Mouse (Mus musculus) liver, embryonic 13.5 days (tissue): ENCODE measurements around the gene Kdelr1. TPM values are rescaled to one million over a fixed set of nuclear protein-coding genes. Genes with fewer than 3 reads are reported as not detected.
A peak's percentile ranks its signal among the peaks of the same experiment; 100 is the strongest.
"Not testable (repeated sequence)": the region's sequence is repeated elsewhere in the genome, so short reads cannot be mapped to it uniquely, and the experiment has no call there.

Experiments used
- ATAC-seq: fragments of 200-750 bp; cut with Nextera tagmentation; 2 replicates; pipeline ENCODE4 v1.8.0; 2017; ENCODE audit warnings: low read depth, mild to moderate bottlenecking, moderate number of reproducible peaks, moderate library complexity
- DNase-seq: peaks from one replicate; pipeline ENCODE4 v3.0.0; 2022
- H3K27ac ChIP-seq: fragments of 300-500 bp; sonication (generic); 2 replicates; pipeline ENCODE4 v1.5.1; 2015; ENCODE audit warnings: moderate library complexity, mild to moderate bottlenecking, inconsistent platforms
- H3K27me3 ChIP-seq: fragments of 300-500 bp; sonication (generic); 2 replicates; pipeline ENCODE4 v1.6.1; 2015; ENCODE audit warnings: mild to moderate bottlenecking, inconsistent platforms
- H3K36me3 ChIP-seq: fragments of 300-500 bp; sonication (generic); 2 replicates; pipeline ENCODE4 v1.6.1; 2015; ENCODE audit warnings: mild to moderate bottlenecking, inconsistent platforms
- H3K4me1 ChIP-seq: fragments of 300-500 bp; sonication (generic); replicated peaks from 2 replicates; pipeline ENCODE4 v1.6.1; 2015; ENCODE audit warnings: inconsistent platforms
- H3K4me2 ChIP-seq: fragments of 300-500 bp; sonication (generic); 2 replicates; pipeline ENCODE4 v1.6.1; 2015; ENCODE audit warnings: inconsistent platforms, mild to moderate bottlenecking, moderate library complexity
- H3K4me3 ChIP-seq: fragments of 300-500 bp; sonication (generic); replicated peaks from 2 replicates; pipeline ENCODE4 v1.5.1; 2015; ENCODE audit warnings: mild to moderate bottlenecking, inconsistent platforms
- H3K9ac ChIP-seq: fragments of 300-500 bp; sonication (generic); 2 replicates; pipeline ENCODE4 v1.6.1; 2015; ENCODE audit warnings: mild to moderate bottlenecking, inconsistent platforms
- H3K9me3 ChIP-seq: fragments of 300-500 bp; sonication (generic); replicated peaks from 2 replicates; pipeline ENCODE4 v1.6.1; 2016; ENCODE audit warnings: inconsistent platforms
- WGBS: fragments of 180-500 bp; shearing (Covaris S2); methylation state at CpG from one replicate; pipeline ENCODE4 v1.1.7; 2015; ENCODE audit not compliant: insufficient replicate concordance; 5-methylcytosine and 5-hydroxymethylcytosine counted together
- polyA plus RNA-seq: library from polyadenylated mRNA; unstranded; fragments of >200 nt; fragmentation: Nextera tagmentation; extraction: Ambion mirVana; gene quantifications from 2 replicates; pipeline ENCODE4 v1.2.1, GENCODE M21; 2015

The Kdelr1 gene
- polyA plus RNA-seq, 1 experiment from 2014 or later = 22.9 TPM

- 39% methylated on average over 4 of the region's 4 CpGs for WGBS
- not testable (repeated sequence) for DNase-seq, H3K9me3 ChIP-seq, H3K27me3 ChIP-seq, ATAC-seq, H3K36me3 ChIP-seq
- H3K27ac ChIP-seq = peak overlapping the region; percentile 90
- peak overlapping the region; percentile 81 for H3K9ac ChIP-seq
- peak overlapping the region; percentile 95 for H3K4me2 ChIP-seq
- peaks cover 35% of the 10 kb centered on the region for H3K4me1 ChIP-seq
- H3K4me3 ChIP-seq = peak overlapping the region; percentile 67
These were observed 25.6 kb downstream of the Kdelr1 start for GRCm38 (mm10) chr7:45898125-45898524.

- peak; percentile 49 for ATAC-seq
- peak; percentile 56 for DNase-seq
- 0 out of 2 replicates have a peak overlapping the region, but pooled peaks have one; percentile 5 for H3K4me2 ChIP-seq
These were observed 29.0 kb downstream of the Kdelr1 start for GRCm38 (mm10) chr7:45901562-45901961.

GRCm38 (mm10) chr7:45902481-45903002 is 30.0 kb downstream of the Kdelr1 start:
- H3K9ac ChIP-seq = no peak overlapping the region
- H3K36me3 ChIP-seq = peaks cover 17% of the 10 kb centered on the region; the same call in 1 of the 2 replicates
- 70% methylated on average over 12 of the region's 12 CpGs for WGBS
- peaks cover 20% of the 10 kb centered on the region for H3K4me1 ChIP-seq
- peaks cover 9% of the 10 kb centered on the region for H3K9me3 ChIP-seq
- no peak for ATAC-seq
- DNase-seq = no peak
- H3K4me3 ChIP-seq = no peak overlapping the region
- H3K27ac ChIP-seq = no peak overlapping the region
- H3K27me3 ChIP-seq = no peaks in the 10 kb centered on the region
- H3K4me2 ChIP-seq = no peak overlapping the region

More at GRCm38 (mm10) chr7:45901562-45901961, 29.0 kb downstream of the Kdelr1 start:
- no peak overlapping the region for H3K4me3 ChIP-seq
- no peaks in the 10 kb centered on the region for H3K27me3 ChIP-seq
- peaks cover 9% of the 10 kb centered on the region for H3K9me3 ChIP-seq
- WGBS = 38% methylated on average over 5 of the region's 5 CpGs
- peaks cover 12% of the 10 kb centered on the region; the same call in 1 of the 2 replicates for H3K36me3 ChIP-seq
- H3K9ac ChIP-seq = no peak overlapping the region
- H3K4me1 ChIP-seq = peaks cover 26% of the 10 kb centered on the region
- H3K27ac ChIP-seq = no peak overlapping the region

- ATAC-seq (no peak), DNase-seq (no peak)
- Histone ChIP-seq H3K4me1 (peaks cover 3% of the 10 kb centered on the region), H3K9me3 (peaks cover 9% of the 10 kb centered on the region), H3K27ac (no peak overlapping the region), H3K36me3 (peaks cover 47% of the 10 kb centered on the region), H3K4me2 (no peak overlapping the region), H3K9ac (no peak overlapping the region), H3K4me3 (no peak overlapping the region), H3K27me3 (no peaks in the 10 kb centered on the region)
- 67% methylated on average over 9 of the region's 9 CpGs for WGBS
These were observed 34.0 kb downstream of the Kdelr1 start for GRCm38 (mm10) chr7:45906622-45907021.

GRCm38 (mm10) chr7:45908384-45908783 is 35.8 kb downstream of the Kdelr1 start:
- Histone ChIP-seq H3K4me2 (no peak overlapping the region), H3K4me3 (no peak overlapping the region), H3K9ac (no peak overlapping the region), H3K27ac (no peak overlapping the region), H3K4me1 (no peaks in the 10 kb centered on the region), H3K36me3 (peaks cover 47% of the 10 kb centered on the region), H3K27me3 (no peaks in the 10 kb centered on the region), H3K9me3 (peaks cover 7% of the 10 kb centered on the region)
- DNase-seq (no peak), ATAC-seq (no peak)

GRCm38 (mm10) chr7:45909145-45909544 is 36.6 kb downstream of the Kdelr1 start:
- 82% methylated on average over 16 of the region's 16 CpGs for WGBS
- DNase-seq = no peak
- Histone ChIP-seq H3K27ac (no peak overlapping the region), H3K27me3 (no peaks in the 10 kb centered on the region), H3K9ac (no peak overlapping the region), H3K4me3 (no peak overlapping the region), H3K9me3 (no peaks in the 10 kb centered on the region; the same call in 1 of the 2 replicates), H3K4me2 (no peak overlapping the region), H3K4me1 (no peaks in the 10 kb centered on the region), H3K36me3 (peaks cover 41% of the 10 kb centered on the region)
- no peak for ATAC-seq

- Histone ChIP-seq H3K4me3 (no peak overlapping the region), H3K4me1 (peaks cover 25% of the 10 kb centered on the region), H3K9ac (no peak overlapping the region), H3K27ac (no peak overlapping the region), H3K9me3 (no peaks in the 10 kb centered on the region), H3K4me2 (no peak overlapping the region), H3K27me3 (no peaks in the 10 kb centered on the region), H3K36me3 (peaks cover 34% of the 10 kb centered on the region)
- DNase-seq = no peak
- 77% methylated on average over 6 of the region's 6 CpGs for WGBS
- no peak for ATAC-seq
These were observed 41.5 kb downstream of the Kdelr1 start for GRCm38 (mm10) chr7:45914067-45914466.

- Histone ChIP-seq H3K4me1 (peaks cover 34% of the 10 kb centered on the region), H3K27ac (no peak overlapping the region), H3K9me3 (no peaks in the 10 kb centered on the region), H3K9ac (no peak overlapping the region), H3K4me2 (no peak overlapping the region), H3K4me3 (no peak overlapping the region), H3K27me3 (no peaks in the 10 kb centered on the region), H3K36me3 (peaks cover 26% of the 10 kb centered on the region)
- DNase-seq (no peak), ATAC-seq (no peak)
- 72% methylated on average over 5 of the region's 5 CpGs for WGBS
These were observed 42.4 kb downstream of the Kdelr1 start for GRCm38 (mm10) chr7:45915011-45915410.

- Histone ChIP-seq H3K9ac (peak overlapping the region; percentile 37), H3K36me3 (peaks cover 15% of the 10 kb centered on the region), H3K9me3 (no peaks in the 10 kb centered on the region), H3K4me1 (peaks cover 48% of the 10 kb centered on the region), H3K27ac (peak overlapping the region; percentile 57), H3K4me2 (peak overlapping the region; percentile 56), H3K4me3 (peak overlapping the region; percentile 43), H3K27me3 (no peaks in the 10 kb centered on the region)
- DNase-seq = peak; percentile 29
- WGBS = 45% methylated on average over 26 of the region's 26 CpGs
- ATAC-seq = peak; percentile 48
These were observed 43.8 kb downstream of the Kdelr1 start for GRCm38 (mm10) chr7:45916056-45917003.

- WGBS = 42% methylated on average over 13 of the region's 13 CpGs
- Histone ChIP-seq H3K36me3 (peaks cover 15% of the 10 kb centered on the region; the same call in 1 of the 2 replicates), H3K4me1 (peaks cover 56% of the 10 kb centered on the region), H3K9me3 (no peaks in the 10 kb centered on the region), H3K4me2 (peak overlapping the region; percentile 56), H3K4me3 (peak overlapping the region; percentile 43; the same call in 1 of the 2 replicates), H3K9ac (peak overlapping the region; percentile 37), H3K27ac (peak overlapping the region; percentile 57; the same call in 1 of the 2 replicates), H3K27me3 (no peaks in the 10 kb centered on the region)
- ATAC-seq (no peak), DNase-seq (no peak)
These were observed 44.6 kb downstream of the Kdelr1 start for GRCm38 (mm10) chr7:45917004-45917704.

- no peak overlapping the region; the same call in 1 of the 2 replicates for H3K9ac ChIP-seq
- H3K27me3 ChIP-seq = no peaks in the 10 kb centered on the region
- H3K4me3 ChIP-seq = no peak overlapping the region
- 77% methylated on average over 15 of the region's 15 CpGs for WGBS
- no peaks in the 10 kb centered on the region for H3K9me3 ChIP-seq
- peaks cover 15% of the 10 kb centered on the region; the same call in 1 of the 2 replicates for H3K36me3 ChIP-seq
- no peak for ATAC-seq
- H3K27ac ChIP-seq = 0 out of 2 replicates have a peak overlapping the region, but pooled peaks have one; percentile 57
- H3K4me2 ChIP-seq = no peak overlapping the region
- H3K4me1 ChIP-seq = peaks cover 64% of the 10 kb centered on the region
- no peak for DNase-seq
These were observed 45.4 kb downstream of the Kdelr1 start for GRCm38 (mm10) chr7:45917926-45918325.
